ENCODE assay signal across 8 mouse cellular contexts in the genomic region with DNA sequence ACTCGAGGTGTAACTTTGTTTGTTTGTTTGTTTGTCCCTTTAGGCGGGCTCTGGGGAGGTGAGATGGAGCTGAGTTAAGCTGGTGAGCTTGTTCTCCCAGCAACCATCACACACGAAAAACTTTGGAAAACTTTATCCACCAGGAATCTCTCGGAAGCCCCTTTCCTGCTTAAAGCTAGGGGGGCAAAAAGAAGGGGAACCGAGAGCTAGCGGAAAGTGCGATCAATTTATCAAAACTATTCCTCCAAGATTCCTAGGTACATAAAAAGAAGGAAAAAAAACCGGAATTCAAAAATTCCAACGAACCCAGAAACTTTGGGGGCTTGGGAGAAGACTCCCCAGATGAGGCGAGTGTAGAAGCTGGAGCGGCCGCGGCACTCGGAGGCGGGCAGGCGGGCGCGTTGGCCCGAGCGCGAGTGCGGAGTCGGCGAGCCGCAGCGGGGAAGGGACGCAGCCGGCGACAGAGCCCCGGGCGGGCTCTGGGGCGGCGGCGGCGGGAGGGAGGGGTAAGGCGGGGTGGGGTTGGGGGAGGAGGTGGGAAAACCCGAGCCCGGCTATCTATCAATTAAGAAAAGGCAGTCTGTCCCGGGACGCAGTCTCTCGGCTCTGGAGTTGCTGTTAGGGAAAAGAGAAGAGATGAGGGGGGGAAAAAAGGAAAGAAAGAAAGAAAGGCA. TPM values are rescaled to one million over a fixed set of nuclear protein-coding genes. Genes with fewer than 3 reads are reported as not detected.
A peak's percentile ranks its signal among the peaks of the same experiment; 100 is the strongest.
DNase-seq lines count a peak whose midpoint lies in the region; ATAC-seq lines count a peak whose summit lies in the region.

No protein-coding gene starts in this region.

- H3K9me3 ChIP-seq in heart, embryonic 13.5 days, result no peaks in the 10 kb centered on the region
- H3K9me3 ChIP-seq in limb, embryonic 11.5 days (ENCODE audit: control insufficient read depth, low read length), result no peaks in the 10 kb centered on the region

- WGBS in heart, embryonic 13.5 days, result under 1% methylated on average over 41 of the region's 41 CpGs
- WGBS in limb, embryonic 11.5 days, result under 1% methylated on average over 41 of the region's 41 CpGs

- H3K4me3 ChIP-seq in heart, embryonic 13.5 days, result peak overlapping the region; percentile 52
- peak overlapping the region; percentile 82 for H3K4me3 ChIP-seq in limb, embryonic 11.5 days (ENCODE audit: low read depth, low read length)

- H3K27ac ChIP-seq in heart, embryonic 13.5 days (replicated peaks), result no peak overlapping the region
- H3K27ac ChIP-seq in limb, embryonic 11.5 days (replicated peaks; ENCODE audit: low read depth, low read length), result peak overlapping the region; percentile 97

- H3K4me2 ChIP-seq in heart, embryonic 13.5 days, result peak overlapping the region; percentile 93
- peak overlapping the region; percentile 86 for H3K4me2 ChIP-seq in limb, embryonic 11.5 days (ENCODE audit: low read depth, severe bottlenecking)

- peaks cover 68% of the 10 kb centered on the region for H3K4me1 ChIP-seq in heart, embryonic 13.5 days
- H3K4me1 ChIP-seq in limb, embryonic 11.5 days (ENCODE audit: control insufficient read depth, insufficient read depth, low read length), result peaks cover 17% of the 10 kb centered on the region

- H3K36me3 ChIP-seq in heart, embryonic 13.5 days, result no peaks in the 10 kb centered on the region
- no peaks in the 10 kb centered on the region for H3K36me3 ChIP-seq in limb, embryonic 11.5 days (ENCODE audit: control insufficient read depth, insufficient read depth, low read length)

- peak overlapping the region; percentile 77 for H3K9ac ChIP-seq in heart, embryonic 13.5 days
- H3K9ac ChIP-seq in limb, embryonic 11.5 days (ENCODE audit: low read length), result peak overlapping the region; percentile 96

- DNase-seq in kidney, adult 11 months, result peak; percentile 1
- DNase-seq in kidney, adult 8-10 months, result no peak
- DNase-seq in ZHBTc4 (ENCODE audit: low read depth, low spot score), result peak; percentile 53
- peak; percentile 65 for DNase-seq in limb, embryonic 11.5 days (ENCODE audit: low spot score)
- DNase-seq in neural tube, embryonic 10.5 days (ENCODE audit: extremely low spot score, low spot score), result peak; percentile 70
- no peak for DNase-seq in frontal cortex, adult 2 months (ENCODE audit: extremely low spot score in 1 of 2, low spot score in 1 of 2)
- DNase-seq in thymus, postnatal 0 days (ENCODE audit: low spot score), result no peak

- no peak for ATAC-seq in heart, embryonic 13.5 days (ENCODE audit: extremely low read depth, insufficient number of reproducible peaks, low FRiP score, low TSS enrichment)
- no peak for ATAC-seq in limb, embryonic 11.5 days (ENCODE audit: insufficient number of reproducible peaks, low FRiP score, low TSS enrichment, low read depth)

- H3K27me3 ChIP-seq in heart, embryonic 13.5 days (replicated peaks), result peaks cover 89% of the 10 kb centered on the region
- H3K27me3 ChIP-seq in limb, embryonic 11.5 days (ENCODE audit: control insufficient read depth, insufficient read depth, low read length), result peaks cover 2% of the 10 kb centered on the region; the same call in 1 of the 2 replicates

RNA-seq across cellular contexts. Expression of a gene that starts 5.3 kb away (rescaled TPM):
- 1.4 and 1.9 TPM in 2 replicates for polyA plus RNA-seq in heart, embryonic 13.5 days (2015; fragmentation: Nextera tagmentation; extraction: Ambion mirVana)
- 35.0 and 37.6 TPM in 2 replicates for polyA plus RNA-seq in limb, embryonic 11.5 days (2014; fragmentation: Nextera tagmentation; extraction: Ambion mirVana)
- 3.3 and 3.5 TPM in 2 replicates for polyA plus RNA-seq in frontal cortex, adult 2 months (2012; rRNA removed)
- polyA plus RNA-seq in thymus, postnatal 0 days (2015; fragmentation: Nextera tagmentation; extraction: Ambion mirVana), result 3.0 and 3.4 TPM in 2 replicates

Comparison
In these comparisons a context has a peak if more than half of its experiments do, and no peak if none do; other contexts are left out.
1. DNase-seq: peak in kidney, adult 11 months (single experiment), ZHBTc4 (single experiment), limb, embryonic 11.5 days (single experiment) and neural tube, embryonic 10.5 days (single experiment); none in kidney, adult 8-10 months (0 of 2), frontal cortex, adult 2 months (0 of 2) and thymus, postnatal 0 days (single experiment).